Mouse (Mus musculus) cortical plate, adult 2 months (tissue): ENCODE measurements around the gene Dnah1.

ENCODE experiments used
- CTCF ChIP-seq: fragments of 200-500 bp; IDR thresholded peaks from 2 replicates; pipeline ENCODE4 v1.5.1; 2011; ENCODE audit warnings: mild to moderate bottlenecking, control low read depth, low read length; ENCODE audit not compliant: insufficient read depth; ENCODE audit errors: extremely low read depth
- POLR2A ChIP-seq: fragments of 200-500 bp; IDR thresholded peaks from 2 replicates; pipeline ENCODE4 v1.6.1; 2011; ENCODE audit warnings: mild to moderate bottlenecking, low read length, control low read depth; ENCODE audit not compliant: insufficient read depth; ENCODE audit errors: extremely low read depth

DNA sequence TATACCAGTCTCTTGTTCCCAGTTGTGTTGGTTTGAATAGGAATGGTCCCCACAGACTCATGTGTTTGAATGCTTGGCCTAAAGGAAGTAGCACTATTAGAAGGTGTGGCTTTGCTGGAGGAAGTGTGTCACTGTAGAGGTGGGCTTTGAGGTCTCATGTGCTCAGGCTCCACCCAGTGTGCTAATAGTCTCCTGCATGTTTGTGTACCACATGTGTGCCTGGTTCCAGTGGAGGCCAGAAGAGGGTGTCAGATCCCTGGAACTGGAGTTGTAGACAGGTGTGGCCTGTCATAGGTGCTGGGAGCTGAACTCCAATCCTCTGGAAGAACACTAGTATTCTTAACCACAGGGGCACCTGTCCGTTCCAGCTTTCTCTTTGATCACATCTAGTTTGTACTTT, 3.5 kb upstream of the Dnah1 start:
- no peak for TF ChIP-seq POLR2A
- no peak for TF ChIP-seq CTCF
